Comparison of ENCODE assay signal across 26 mouse cellular contexts in genomic region chr19:6536201-6536600, GRCm38 (mm10). TPM values are rescaled to one million over a fixed set of nuclear protein-coding genes. Genes with fewer than 3 reads are reported as not detected.
"Had no signal": no experiment of that assay in that cellular context is flagged by ENCODE, and none has a peak within 500 bp of the region (broad histone marks: within the 10 kb centered on the region; RNA-seq: fewer than 3 reads in every experiment).

No protein-coding gene starts in this region.

- H3K4me3 ChIP-seq: left cerebral cortex, adult 2 months; liver, embryonic 13.5 days; neural tube, embryonic 12.5 days; neural tube, embryonic 15.5 days had no signal

- H3K9ac ChIP-seq: liver, embryonic 13.5 days; neural tube, embryonic 12.5 days; neural tube, embryonic 15.5 days had no signal

- H3K27ac ChIP-seq: kidney, postnatal 0 days; left cerebral cortex, adult 2 months; liver, embryonic 13.5 days; neural tube, embryonic 12.5 days; neural tube, embryonic 15.5 days had no signal

- H3K36me3 ChIP-seq: liver, embryonic 13.5 days; neural tube, embryonic 12.5 days; neural tube, embryonic 15.5 days had no signal

- H3K27me3 ChIP-seq: neural tube, embryonic 15.5 days had no signal

- ATAC-seq: intestine, postnatal 0 days had no signal

- H3K9me3 ChIP-seq: liver, embryonic 13.5 days; neural tube, embryonic 12.5 days; neural tube, embryonic 15.5 days had no signal

- H3K4me2 ChIP-seq: liver, embryonic 13.5 days; midbrain, embryonic 11.5 days; neural tube, embryonic 12.5 days; neural tube, embryonic 15.5 days had no signal

- DNase-seq: kidney, adult 8-10 months; kidney, postnatal 36 days; layer of hippocampus, postnatal 36 days; liver, embryonic 13.5 days; lung, adult 2 months; lung, postnatal 14 days; lung, postnatal 4 days; right cerebral cortex, adult 18-20 months; spleen, adult 18-20 months; thymus, adult 18-20 months; thymus, postnatal 36 days had no signal

RNA-seq across cellular contexts. Expression of gene Slc22a12, which starts 6.6 kb away (rescaled TPM):
- total RNA-seq: liver, adult 2 months; megakaryocyte progenitor cell, adult 5-6 weeks; megakaryocyte-erythroid progenitor cell, adult 5-6 weeks had no signal
- polyA plus RNA-seq: intestine, postnatal 0 days; limb, embryonic 11.5 days; limb, embryonic 14.5 days; liver, adult 2 months; liver, embryonic 13.5 days; liver, embryonic 16.5 days; lung, embryonic 16.5 days; midbrain, embryonic 11.5 days; neural tube, embryonic 12.5 days; stomach, embryonic 16.5 days; urinary bladder, adult 2 months had no signal
